Mouse (Mus musculus) G1E (cell line): ENCODE data around the gene Mief1. TPM values are rescaled to one million over a fixed set of nuclear protein-coding genes. Genes with fewer than 3 reads are reported as not detected.

Experiments
- ATAC-seq: 2 replicates; pipeline ENCODE4 v1.8.0; 2016; ENCODE audit warnings: mild to moderate bottlenecking; ENCODE audit not compliant: insufficient number of reproducible peaks, poor library complexity, low FRiP score, severe bottlenecking; ENCODE audit errors: extremely low read depth
- DNase-seq: peaks from one replicate; pipeline ENCODE4 v3.0.0; 2012; ENCODE audit warnings: low spot score
- H3K27me3 ChIP-seq: 2 replicates; pipeline ENCODE4 v1.6.1; 2012; ENCODE audit warnings: mild to moderate bottlenecking, low read length, inconsistent platforms; ENCODE audit not compliant: insufficient read depth
- H3K36me3 ChIP-seq: replicated peaks from 2 replicates; pipeline ENCODE3; 2012; ENCODE audit warnings: mild to moderate bottlenecking, inconsistent platforms
- H3K4me1 ChIP-seq: 2 replicates; pipeline ENCODE4 v1.6.1; 2012; ENCODE audit warnings: low read depth, low read length, inconsistent platforms, mixed read lengths; ENCODE audit not compliant: insufficient read depth
- H3K4me3 ChIP-seq: 2 replicates; pipeline ENCODE4 v1.5.1; 2012; ENCODE audit warnings: low read depth, mild to moderate bottlenecking, inconsistent platforms, low read length, moderate library complexity, mixed read lengths
- H3K9me3 ChIP-seq: replicated peaks from 2 replicates; pipeline ENCODE4 v1.6.1; 2012; ENCODE audit warnings: inconsistent platforms
- CTCF ChIP-seq: IDR thresholded peaks from 2 replicates; pipeline ENCODE4 v1.5.1; 2012; ENCODE audit warnings: low read depth, low read length, inconsistent platforms, mixed read lengths
- GATA1 ChIP-seq: IDR thresholded peaks from 2 replicates; pipeline ENCODE4 v1.6.1; 2012; ENCODE audit warnings: borderline replicate concordance, low read length, inconsistent platforms, mixed read lengths
- GATA2 ChIP-seq: IDR thresholded peaks from 2 replicates; pipeline ENCODE4 v1.6.1; 2012; ENCODE audit warnings: low read depth, low read length, inconsistent platforms, borderline replicate concordance
- POLR2AphosphoS5 ChIP-seq: IDR thresholded peaks from 2 replicates; pipeline ENCODE4 v1.6.1; 2012; ENCODE audit warnings: low read depth, low read length, inconsistent platforms; ENCODE audit not compliant: insufficient replicate concordance
- TAL1 ChIP-seq: conservative IDR thresholded peaks from 2 replicates; pipeline ENCODE4 v1.6.1; 2012; ENCODE audit warnings: low read depth, low read length, inconsistent platforms, mixed read lengths
- polyA plus RNA-seq: library from polyadenylated mRNA; stranded (reverse); fragments of >175 nt; gene quantifications from 2 replicates; pipeline ENCODE4 v1.2.3, GENCODE M21; 2012
- total RNA-seq, 2 experiments: library from RNA; stranded (forward) in 1 of 2; stranded (reverse) in 1 of 2; fragments of 200-1000 nt in 1 of 2; fragments of >200 nt in 1 of 2; fragmentation: Nextera tagmentation in 1 of 2; gene quantifications; 2 replicates each; pipeline ENCODE4 v1.2.3; 2014 to 2017

Mief1 gene
- total and polyA plus RNA-seq, 3 experiments: 26.6 to 36.8 (median 35.4) TPM

DNA sequence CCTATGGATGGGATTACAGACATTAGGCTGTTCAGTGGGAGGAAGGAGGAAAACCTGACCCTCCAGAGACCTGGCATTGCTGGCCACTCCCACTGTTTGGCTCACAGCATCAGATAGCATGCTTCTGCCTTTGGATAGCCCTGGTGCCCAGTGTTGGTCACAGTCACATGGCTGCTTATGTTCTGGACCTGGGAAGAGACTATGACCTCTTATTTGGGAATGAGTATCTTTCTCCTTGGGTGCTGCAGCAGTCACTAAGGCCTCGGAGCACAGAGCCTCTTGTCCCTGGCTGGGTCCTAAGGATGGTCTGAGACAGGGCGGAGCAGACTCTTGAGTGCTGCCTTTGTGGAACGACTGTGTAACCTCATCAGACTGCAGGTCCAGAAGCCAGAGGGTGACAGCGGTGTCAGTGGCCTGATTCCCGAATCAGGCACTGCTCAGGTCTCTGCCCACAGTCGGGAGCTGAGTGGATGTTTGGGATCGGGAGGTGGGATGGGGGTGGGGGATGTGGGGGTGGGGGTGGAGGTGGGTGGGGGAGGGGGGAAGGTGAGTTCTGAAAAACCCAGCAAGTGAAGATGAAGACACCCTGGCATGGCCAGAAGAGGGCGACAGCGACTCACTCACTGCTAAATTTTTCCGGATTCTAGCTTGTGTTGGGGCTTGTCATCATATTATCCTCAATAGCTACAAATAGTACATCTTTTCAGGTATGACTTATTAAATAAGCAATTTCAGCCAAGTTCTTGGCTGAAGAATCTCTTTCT is 17.9 kb upstream of the Mief1 start:
- Histone ChIP-seq H3K4me3 (no peak overlapping the region), H3K36me3 (no peaks in the 10 kb centered on the region), H3K27me3 (peaks cover 28% of the 10 kb centered on the region), H3K9me3 (no peaks in the 10 kb centered on the region), H3K4me1 (peaks cover 32% of the 10 kb centered on the region)
- DNase-seq: no peak
- TF ChIP-seq TAL1 (no peak), CTCF (no peak), GATA1 (no peak), GATA2 (no peak), POLR2AphosphoS5 (no peak)
- ATAC-seq: no peak

DNA sequence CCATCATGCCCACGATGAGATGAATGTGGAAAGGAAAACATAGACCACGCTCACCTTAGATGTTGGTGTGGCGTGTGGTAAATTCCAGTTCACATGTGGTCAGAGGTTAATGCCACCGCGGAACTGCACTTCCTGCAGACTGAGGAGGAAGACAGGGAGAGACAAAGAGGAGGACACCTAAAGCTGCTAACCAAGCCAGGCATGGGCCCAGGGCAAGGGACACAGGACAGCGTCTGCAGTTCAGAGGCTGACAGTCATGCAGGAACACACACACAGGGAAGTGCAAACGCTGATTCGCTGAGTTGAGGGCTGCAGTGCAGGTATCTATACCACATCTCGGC is 17.4 kb upstream of the Mief1 start:
- Histone ChIP-seq H3K9me3 (no peaks in the 10 kb centered on the region), H3K4me3 (no peak overlapping the region), H3K4me1 (peaks cover 32% of the 10 kb centered on the region), H3K27me3 (peaks cover 22% of the 10 kb centered on the region), H3K36me3 (no peaks in the 10 kb centered on the region)
- DNase-seq (no peak), ATAC-seq (no peak)
- TF ChIP-seq GATA2 (no peak), TAL1 (no peak), GATA1 (no peak), POLR2AphosphoS5 (no peak), CTCF (no peak)

DNA sequence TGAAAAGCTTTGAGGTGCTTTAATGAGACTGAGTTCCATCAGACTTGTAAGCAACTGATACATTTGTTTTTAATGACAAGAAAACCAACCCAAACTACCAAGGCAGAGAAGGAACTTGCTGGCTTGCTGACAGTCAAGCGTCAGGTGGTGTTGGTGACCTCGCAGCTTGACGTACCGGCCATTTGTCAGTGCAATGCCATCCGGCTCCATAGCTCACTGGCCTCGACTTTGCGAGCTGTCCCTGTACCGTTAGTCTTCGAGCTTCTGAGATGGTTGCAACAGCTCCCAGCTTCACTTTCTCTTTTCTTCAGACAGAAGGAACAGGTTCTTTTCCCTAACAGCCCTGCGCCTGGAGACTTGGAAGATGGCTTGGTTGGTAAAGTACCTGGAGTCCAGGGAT is 16.3 kb upstream of the Mief1 start:
- peaks cover 15% of the 10 kb centered on the region for H3K27me3 ChIP-seq
- no peaks in the 10 kb centered on the region for H3K9me3 ChIP-seq
- DNase-seq (no peak), ATAC-seq (no peak)
- TF ChIP-seq TAL1 (no peak), GATA1 (no peak), GATA2 (no peak), CTCF (no peak), POLR2AphosphoS5 (no peak)
- peaks cover 32% of the 10 kb centered on the region for H3K4me1 ChIP-seq
- H3K4me3 ChIP-seq: no peak overlapping the region
- no peaks in the 10 kb centered on the region for H3K36me3 ChIP-seq

DNA sequence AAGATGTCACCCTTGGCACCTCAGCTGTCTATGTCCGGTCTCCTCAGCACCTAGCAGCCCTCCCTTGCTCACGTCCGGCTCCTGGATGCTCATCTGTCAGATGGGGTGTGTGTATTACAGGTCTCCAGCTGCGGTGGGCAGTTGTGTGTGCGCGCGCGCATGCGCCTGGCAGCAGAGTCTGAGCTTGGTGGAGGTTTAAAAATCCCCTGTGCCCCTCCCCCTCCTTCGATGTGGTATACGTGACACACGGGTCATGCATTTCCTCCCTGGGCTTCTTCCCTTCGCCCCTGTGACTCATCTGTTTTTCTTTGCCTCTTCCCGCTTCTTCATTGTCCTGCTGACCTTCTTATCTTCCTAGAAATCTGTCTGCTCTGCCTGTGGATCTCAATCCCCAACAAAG is 14.6 kb upstream of the Mief1 start:
- Histone ChIP-seq H3K9me3 (no peaks in the 10 kb centered on the region), H3K4me1 (peaks cover 37% of the 10 kb centered on the region), H3K36me3 (no peaks in the 10 kb centered on the region), H3K4me3 (peak overlapping the region; percentile 60; the same call in 1 of the 2 replicates), H3K27me3 (peaks cover 19% of the 10 kb centered on the region)
- ATAC-seq: peak; percentile 49
- no peak for TF ChIP-seq TAL1
- TF ChIP-seq GATA1: no peak
- no peak for TF ChIP-seq CTCF
- TF ChIP-seq POLR2AphosphoS5: no peak
- TF ChIP-seq GATA2: no peak
- peak; percentile 35 for DNase-seq

DNA sequence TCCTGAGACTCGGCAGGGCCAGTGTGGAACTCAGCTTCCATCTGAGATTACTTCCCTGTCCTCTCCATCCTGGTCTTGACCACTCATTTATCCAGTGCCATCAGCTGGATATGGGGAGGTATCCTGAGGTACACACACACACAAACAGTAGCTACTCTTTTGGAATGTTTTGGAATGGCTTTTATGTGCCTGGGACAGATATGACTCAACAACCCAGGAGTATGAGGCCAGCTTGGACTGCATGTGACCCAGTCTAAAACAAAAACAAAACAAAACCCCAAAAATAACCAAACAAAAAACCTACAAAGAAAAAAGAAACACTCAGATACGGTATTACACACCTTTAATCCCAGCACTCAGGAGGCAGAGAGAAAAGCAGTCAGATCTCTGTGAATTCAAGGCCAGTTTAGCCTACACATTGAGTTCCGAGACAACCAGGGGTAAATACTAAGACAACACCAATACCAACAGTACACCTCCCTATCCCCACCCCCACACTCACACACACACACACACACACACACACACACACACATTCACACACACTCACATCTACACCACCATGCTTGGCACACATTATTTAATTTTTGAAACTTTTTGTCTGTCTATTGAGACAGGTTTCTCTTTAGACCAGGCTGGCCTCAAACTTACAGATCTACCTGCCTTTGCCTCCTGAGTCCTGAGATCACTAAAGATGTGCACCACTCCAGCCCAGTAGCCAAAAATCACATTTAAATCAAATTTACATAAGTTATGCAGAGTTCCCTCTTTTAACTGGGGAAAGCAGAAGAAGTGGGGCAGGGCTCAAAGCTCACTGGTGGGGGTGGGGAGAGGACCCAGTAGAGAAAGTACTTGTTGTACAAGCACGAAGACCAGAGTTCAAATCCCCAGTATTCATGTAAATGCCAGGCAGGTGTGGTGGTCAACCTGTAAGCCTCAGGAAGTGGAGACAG is 13.8 kb upstream of the Mief1 start:
- Histone ChIP-seq H3K9me3 (no peaks in the 10 kb centered on the region), H3K27me3 (peaks cover 17% of the 10 kb centered on the region), H3K36me3 (no peaks in the 10 kb centered on the region), H3K4me3 (peak overlapping the region; percentile 60; the same call in 1 of the 2 replicates), H3K4me1 (peaks cover 39% of the 10 kb centered on the region)
- DNase-seq (no peak), ATAC-seq (no peak)
- TF ChIP-seq POLR2AphosphoS5 (no peak), TAL1 (no peak), GATA1 (no peak), CTCF (no peak), GATA2 (no peak)

DNA sequence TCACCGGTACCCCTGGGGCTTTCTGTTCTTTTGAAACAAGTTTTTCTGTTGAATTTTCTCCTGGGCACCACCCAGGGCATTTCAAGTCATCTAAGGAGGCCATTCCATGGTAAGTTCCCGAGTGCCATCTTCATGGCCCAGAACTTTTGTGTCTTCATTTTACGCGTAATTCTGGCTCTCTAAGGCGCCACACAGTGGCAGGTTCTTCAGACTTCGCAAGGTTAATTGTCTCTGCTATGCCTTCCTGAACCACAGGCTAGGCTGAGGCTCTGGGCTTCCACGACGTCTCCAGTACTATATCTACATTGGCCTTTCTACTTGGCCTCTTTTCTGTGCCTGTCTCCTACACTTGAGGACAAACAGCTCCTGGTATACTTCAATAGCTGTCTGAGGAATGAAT is 12.8 kb upstream of the Mief1 start:
- no peak for DNase-seq
- Histone ChIP-seq H3K36me3 (no peaks in the 10 kb centered on the region), H3K9me3 (no peaks in the 10 kb centered on the region), H3K4me3 (no peak overlapping the region), H3K27me3 (peaks cover 12% of the 10 kb centered on the region; the same call in 1 of the 2 replicates), H3K4me1 (peaks cover 43% of the 10 kb centered on the region)
- no peak for TF ChIP-seq CTCF
- TF ChIP-seq POLR2AphosphoS5: no peak
- TF ChIP-seq TAL1: no peak
- no peak for TF ChIP-seq GATA2
- TF ChIP-seq GATA1: no peak
- no peak for ATAC-seq
